Mouse (Mus musculus) heart, embryonic 10.5 days (tissue): Measurements from ENCODE around the gene Tagap. TPM values are rescaled to one million over a fixed set of nuclear protein-coding genes. Genes with fewer than 3 reads are reported as not detected.

Experiments used
- DNase-seq: peaks from one replicate; pipeline ENCODE4 v3.0.0-alpha.2; 2017; ENCODE audit warnings: low spot score
- H3K27ac ChIP-seq: fragments of 300-500 bp; sonication (generic); 2 replicates; pipeline ENCODE4 v1.5.1; 2016; ENCODE audit warnings: mild to moderate bottlenecking
- H3K27me3 ChIP-seq: fragments of 300-500 bp; sonication (generic); 2 replicates; pipeline ENCODE4 v1.6.1; 2016; ENCODE audit warnings: mild to moderate bottlenecking; ENCODE audit not compliant: poor library complexity, insufficient read depth, severe bottlenecking
- H3K36me3 ChIP-seq: fragments of 300-500 bp; sonication (generic); 2 replicates; pipeline ENCODE4 v1.6.1; 2016; ENCODE audit warnings: mild to moderate bottlenecking, moderate library complexity
- H3K4me1 ChIP-seq: fragments of 300-500 bp; sonication (generic); 2 replicates; pipeline ENCODE4 v1.6.1; 2016; ENCODE audit warnings: mild to moderate bottlenecking
- H3K4me3 ChIP-seq: fragments of 300-500 bp; sonication (generic); 2 replicates; pipeline ENCODE4 v1.5.1; 2016; ENCODE audit warnings: mild to moderate bottlenecking, moderate library complexity
- H3K9me3 ChIP-seq: fragments of 300-500 bp; sonication (generic); 2 replicates; pipeline ENCODE4 v1.6.1; 2016; ENCODE audit warnings: mild to moderate bottlenecking, moderate library complexity
- WGBS: fragments of 180-500 bp; shearing (Covaris S2); methylation state at CpG from one replicate; pipeline ENCODE4 v1.1.7; 2016; 5-methylcytosine and 5-hydroxymethylcytosine counted together
- polyA plus RNA-seq: library from polyadenylated mRNA; unstranded; fragments of >200 nt; fragmentation: Nextera tagmentation; extraction: Ambion mirVana; gene quantifications from 2 replicates; pipeline ENCODE4 v1.2.1, GENCODE M21; 2016

The Tagap gene
- polyA plus RNA-seq, 1 experiment from 2014 or later, result 0.35 TPM

- Histone ChIP-seq H3K27ac (no peak overlapping the region), H3K4me1 (no peaks in the 10 kb centered on the region), H3K27me3 (peaks cover 3% of the 10 kb centered on the region; the same call in 1 of the 2 replicates), H3K4me3 (no peak overlapping the region), H3K36me3 (no peaks in the 10 kb centered on the region), H3K9me3 (no peaks in the 10 kb centered on the region)
- DNase-seq, result peak; percentile 60
- 74% methylated on average over 10 of the region's 10 CpGs for WGBS
These were observed 29.7 kb upstream of the Tagap start for GRCm38 (mm10) chr17:7896047-7896635.

GRCm38 (mm10) chr17:7897120-7897519 is 28.7 kb upstream of the Tagap start:
- no peaks in the 10 kb centered on the region for H3K36me3 ChIP-seq
- peak; percentile 48 for DNase-seq
- no peak overlapping the region for H3K27ac ChIP-seq
- no peaks in the 10 kb centered on the region for H3K9me3 ChIP-seq
- peaks cover 3% of the 10 kb centered on the region; the same call in 1 of the 2 replicates for H3K27me3 ChIP-seq
- H3K4me1 ChIP-seq, result no peaks in the 10 kb centered on the region
- WGBS, result 84% methylated on average over 11 of the region's 11 CpGs
- H3K4me3 ChIP-seq, result no peak overlapping the region

GRCm38 (mm10) chr17:7897756-7898155 is 28.0 kb upstream of the Tagap start:
- Histone ChIP-seq H3K27ac (no peak overlapping the region), H3K27me3 (peaks cover 3% of the 10 kb centered on the region; the same call in 1 of the 2 replicates), H3K36me3 (no peaks in the 10 kb centered on the region), H3K4me3 (no peak overlapping the region), H3K9me3 (no peaks in the 10 kb centered on the region), H3K4me1 (no peaks in the 10 kb centered on the region)
- peak; percentile 62 for DNase-seq
- 79% methylated on average over 4 of the region's 4 CpGs for WGBS

GRCm38 (mm10) chr17:7899233-7899632 is 26.6 kb upstream of the Tagap start:
- peak; percentile 51 for DNase-seq
- 73% methylated on average over 6 of the region's 6 CpGs for WGBS
- peaks cover 3% of the 10 kb centered on the region; the same call in 1 of the 2 replicates for H3K27me3 ChIP-seq
- no peaks in the 10 kb centered on the region for H3K9me3 ChIP-seq
- H3K36me3 ChIP-seq, result no peaks in the 10 kb centered on the region
- no peak overlapping the region for H3K27ac ChIP-seq
- H3K4me3 ChIP-seq, result no peak overlapping the region
- H3K4me1 ChIP-seq, result no peaks in the 10 kb centered on the region

GRCm38 (mm10) chr17:7899961-7900360 is 25.8 kb upstream of the Tagap start:
- WGBS, result 80% methylated on average over 4 of the region's 4 CpGs
- peak; percentile 45 for DNase-seq
- no peaks in the 10 kb centered on the region for H3K36me3 ChIP-seq
- no peaks in the 10 kb centered on the region for H3K9me3 ChIP-seq
- peaks cover 3% of the 10 kb centered on the region; the same call in 1 of the 2 replicates for H3K27me3 ChIP-seq
- no peaks in the 10 kb centered on the region for H3K4me1 ChIP-seq
- H3K4me3 ChIP-seq, result no peak overlapping the region
- no peak overlapping the region for H3K27ac ChIP-seq

- H3K4me3 ChIP-seq, result no peak overlapping the region
- no peaks in the 10 kb centered on the region for H3K4me1 ChIP-seq
- H3K9me3 ChIP-seq, result no peaks in the 10 kb centered on the region
- no peaks in the 10 kb centered on the region for H3K36me3 ChIP-seq
- WGBS, result 76% methylated on average over 2 of the region's 2 CpGs
- peak; percentile 57 for DNase-seq
- H3K27ac ChIP-seq, result no peak overlapping the region
- H3K27me3 ChIP-seq, result no peaks in the 10 kb centered on the region
These were observed 24.3 kb upstream of the Tagap start for GRCm38 (mm10) chr17:7901536-7901935.

- peak; percentile 42 for DNase-seq
- 81% methylated on average over 3 of the region's 3 CpGs for WGBS
These were observed 23.4 kb upstream of the Tagap start for GRCm38 (mm10) chr17:7902362-7902761.

GRCm38 (mm10) chr17:7904992-7905391 is 20.8 kb upstream of the Tagap start:
- no peak overlapping the region for H3K4me3 ChIP-seq

More at GRCm38 (mm10) chr17:7902362-7902761, 23.4 kb upstream of the Tagap start:
- Histone ChIP-seq H3K27ac (no peak overlapping the region), H3K4me3 (no peak overlapping the region), H3K36me3 (no peaks in the 10 kb centered on the region), H3K9me3 (no peaks in the 10 kb centered on the region), H3K27me3 (no peaks in the 10 kb centered on the region), H3K4me1 (no peaks in the 10 kb centered on the region)

GRCm38 (mm10) chr17:7905936-7906685 is 19.7 kb upstream of the Tagap start:
- WGBS, result 38% methylated on average over 4 of the region's 4 CpGs
- DNase-seq, result peak; percentile 17
- Histone ChIP-seq H3K27me3 (peaks cover 3% of the 10 kb centered on the region), H3K4me1 (no peaks in the 10 kb centered on the region), H3K27ac (no peak overlapping the region), H3K36me3 (no peaks in the 10 kb centered on the region), H3K9me3 (peaks cover 5% of the 10 kb centered on the region), H3K4me3 (no peak overlapping the region)

More at GRCm38 (mm10) chr17:7904992-7905391, 20.8 kb upstream of the Tagap start:
- H3K9me3 ChIP-seq, result peaks cover 2% of the 10 kb centered on the region; the same call in 1 of the 2 replicates
- H3K27me3 ChIP-seq, result no peaks in the 10 kb centered on the region; the same call in 1 of the 2 replicates
- 28% methylated on average over 2 of the region's 2 CpGs for WGBS
- DNase-seq, result peak; percentile 33
- H3K36me3 ChIP-seq, result no peaks in the 10 kb centered on the region
- H3K27ac ChIP-seq, result no peak overlapping the region
- no peaks in the 10 kb centered on the region for H3K4me1 ChIP-seq

- H3K4me1 ChIP-seq, result 0 out of 2 replicates have a peak, but pooled peaks cover 3% of the 10 kb centered on the region
- peaks cover 9% of the 10 kb centered on the region for H3K9me3 ChIP-seq
- H3K4me3 ChIP-seq, result no peak overlapping the region
- H3K27ac ChIP-seq, result no peak overlapping the region
- no peaks in the 10 kb centered on the region for H3K36me3 ChIP-seq
- DNase-seq, result peak; percentile 57
- 71% methylated on average over 2 of the region's 2 CpGs for WGBS
- peaks cover 14% of the 10 kb centered on the region for H3K27me3 ChIP-seq
These were observed 11.1 kb upstream of the Tagap start for GRCm38 (mm10) chr17:7914596-7915227.

GRCm38 (mm10) chr17:7915791-7916190 is 10.0 kb upstream of the Tagap start:
- H3K9me3 ChIP-seq, result peaks cover 6% of the 10 kb centered on the region
- peaks cover 14% of the 10 kb centered on the region for H3K27me3 ChIP-seq
- peak; percentile 73 for DNase-seq
- H3K4me3 ChIP-seq, result no peak overlapping the region
- WGBS, result 71% methylated on average over 9 of the region's 9 CpGs
- no peaks in the 10 kb centered on the region for H3K36me3 ChIP-seq
- 0 out of 2 replicates have a peak, but pooled peaks cover 3% of the 10 kb centered on the region for H3K4me1 ChIP-seq
- no peak overlapping the region for H3K27ac ChIP-seq

GRCm38 (mm10) chr17:7916782-7917574 is 8.8 kb upstream of the Tagap start:
- WGBS, result 54% methylated on average over 12 of the region's 12 CpGs
- no peaks in the 10 kb centered on the region for H3K9me3 ChIP-seq
- H3K4me3 ChIP-seq, result no peak overlapping the region
- peaks cover 11% of the 10 kb centered on the region; the same call in 1 of the 2 replicates for H3K27me3 ChIP-seq
- H3K36me3 ChIP-seq, result no peaks in the 10 kb centered on the region
- H3K27ac ChIP-seq, result no peak overlapping the region
- peak; percentile 69 for DNase-seq
- H3K4me1 ChIP-seq, result 0 out of 2 replicates have a peak, but pooled peaks cover 3% of the 10 kb centered on the region
